Mouse (Mus musculus) cerebellum, adult 11 months (tissue): Measurements from ENCODE around the gene Nln.

Experiments
- DNase-seq: peaks from one replicate; pipeline ENCODE4 v3.0.0; 2022

Gene Nln

DNA sequence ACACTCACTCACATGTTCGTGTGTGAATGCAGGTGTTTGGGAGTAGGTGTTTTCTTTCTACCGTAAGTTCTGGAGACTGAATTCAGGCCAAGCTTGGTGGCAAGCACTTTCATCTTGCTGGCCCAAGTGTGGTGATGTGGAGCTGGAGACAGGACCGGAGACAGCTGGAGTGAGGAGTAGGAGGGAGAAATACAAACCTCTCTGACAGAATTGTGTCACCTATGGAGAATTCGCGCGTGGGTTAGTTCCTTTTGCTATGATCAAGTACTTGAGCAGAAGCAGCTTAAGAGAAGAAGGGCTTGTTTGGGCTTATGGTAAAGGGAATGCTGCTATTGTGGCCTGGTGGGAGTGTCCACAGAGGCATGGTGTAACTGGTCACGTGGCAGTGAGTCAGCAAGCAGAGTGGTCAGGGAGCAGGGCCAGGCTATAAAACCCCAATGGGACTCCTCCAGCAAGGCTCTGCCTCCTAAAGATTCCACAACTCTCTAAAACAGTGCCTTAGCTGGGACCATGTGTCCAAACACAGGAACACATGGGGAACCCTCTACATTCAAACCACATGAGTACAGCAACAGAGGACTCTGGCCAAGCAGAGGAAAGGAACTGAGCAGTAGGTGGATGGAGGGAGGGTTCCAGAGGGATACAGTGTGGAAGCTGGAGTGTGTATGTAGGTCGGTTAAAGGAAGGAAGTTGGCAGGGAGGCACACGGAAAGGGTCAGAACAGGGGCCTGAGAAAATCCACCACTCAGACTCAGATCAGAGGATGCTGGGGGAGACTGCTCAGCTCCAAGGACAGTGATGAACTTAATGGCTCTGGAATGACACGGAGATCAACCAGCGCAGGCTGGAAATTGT, 14.7 kb downstream of the Nln start:
- DNase-seq, result no peak

DNA sequence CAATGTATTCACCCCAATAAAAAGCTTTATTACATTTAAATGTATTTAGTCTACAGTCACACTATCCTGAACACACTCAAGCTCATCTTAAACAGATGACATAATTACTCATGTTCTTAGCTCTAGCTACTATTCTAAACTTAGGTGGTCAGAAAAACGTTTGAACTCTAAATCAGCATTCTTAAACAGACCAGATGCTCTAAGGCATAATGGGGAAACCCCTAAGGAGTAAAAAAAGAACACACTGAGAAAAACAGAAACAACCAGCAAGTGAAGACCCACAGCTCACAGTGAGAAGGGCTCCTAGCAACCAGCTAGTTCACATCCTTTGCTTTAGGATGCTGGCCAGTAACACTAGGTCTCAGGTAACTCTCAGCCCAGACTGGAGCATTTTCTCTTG, 17.7 kb downstream of the Nln start:
- DNase-seq, result no peak

DNA sequence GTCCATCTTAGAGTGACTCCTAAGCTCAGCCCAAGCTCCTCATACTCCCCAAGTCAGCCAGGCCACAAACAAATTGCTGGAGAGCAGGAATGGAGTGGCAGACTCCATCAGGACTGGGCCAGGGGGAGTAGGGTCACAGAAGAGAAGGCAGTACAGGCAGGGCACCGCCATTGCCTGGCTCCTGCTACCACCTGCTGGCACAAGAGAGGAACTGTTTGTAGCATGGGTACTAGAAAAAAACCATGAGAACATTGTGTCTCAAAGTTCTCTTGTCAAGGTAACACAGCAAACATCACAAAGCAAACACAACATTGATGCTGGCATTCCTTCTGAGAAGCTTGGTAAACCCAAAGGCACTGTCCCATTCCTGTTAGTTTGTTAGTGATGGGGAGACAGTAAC, 20.0 kb downstream of the Nln start:
- peak; percentile 19 for DNase-seq

DNA sequence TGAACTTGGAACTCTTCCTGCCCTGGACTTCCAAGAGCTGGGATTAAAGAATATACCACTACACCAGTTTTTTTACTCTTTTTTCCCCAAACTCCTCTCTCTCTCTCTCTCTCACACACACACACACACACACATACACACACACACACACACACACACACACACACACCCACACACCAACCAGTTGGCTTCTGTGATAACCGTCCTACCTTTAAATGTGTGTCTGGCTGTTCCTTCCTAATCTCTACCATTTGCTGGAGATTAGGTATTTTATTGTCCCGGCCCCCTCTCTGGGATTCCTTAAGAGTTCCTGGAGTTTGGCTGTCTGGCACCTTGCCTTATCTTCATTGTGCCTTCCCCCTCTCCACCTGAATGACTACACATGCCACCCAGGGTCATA, 24.8 kb downstream of the Nln start:
- DNase-seq, result no peak

DNA sequence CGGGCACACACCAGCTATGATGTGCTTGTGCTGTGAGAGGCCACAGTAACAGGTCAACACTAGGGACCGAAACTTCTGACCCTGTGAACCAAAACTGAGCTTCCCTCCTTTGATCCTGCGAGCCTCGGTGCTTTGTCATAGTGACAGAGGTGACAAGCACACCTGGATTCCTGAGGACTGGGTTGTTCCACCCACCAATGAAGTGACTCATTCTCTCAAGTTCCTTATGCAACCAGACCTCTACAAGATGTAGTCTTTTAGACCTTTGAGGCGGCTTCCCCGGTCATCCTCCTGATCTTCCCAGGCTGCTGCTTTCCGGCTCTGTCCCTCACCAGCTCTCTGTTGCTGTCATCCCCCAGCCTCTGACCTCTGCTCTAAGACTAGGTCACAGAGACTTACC, 26.9 kb downstream of the Nln start:
- no peak for DNase-seq

DNA sequence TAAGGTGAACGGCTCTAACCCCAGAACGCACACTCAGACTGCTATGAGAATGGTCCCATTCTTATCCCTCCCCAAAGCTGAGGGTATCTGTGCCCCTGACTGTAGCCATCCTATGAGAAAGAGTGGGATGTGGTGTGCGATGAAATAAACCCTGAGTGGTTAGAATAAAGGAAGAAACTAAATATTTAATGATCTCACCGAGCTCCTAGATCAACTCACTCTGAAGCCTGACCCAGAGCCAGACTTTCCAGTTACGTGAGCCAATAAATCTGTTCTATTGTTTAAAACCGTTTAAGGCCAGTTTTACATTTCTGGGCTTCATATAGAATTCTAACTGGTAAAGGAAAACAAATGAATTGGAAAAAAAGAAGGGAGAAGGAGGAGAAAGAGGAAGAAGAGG, 32.4 kb downstream of the Nln start:
- no peak for DNase-seq

DNA sequence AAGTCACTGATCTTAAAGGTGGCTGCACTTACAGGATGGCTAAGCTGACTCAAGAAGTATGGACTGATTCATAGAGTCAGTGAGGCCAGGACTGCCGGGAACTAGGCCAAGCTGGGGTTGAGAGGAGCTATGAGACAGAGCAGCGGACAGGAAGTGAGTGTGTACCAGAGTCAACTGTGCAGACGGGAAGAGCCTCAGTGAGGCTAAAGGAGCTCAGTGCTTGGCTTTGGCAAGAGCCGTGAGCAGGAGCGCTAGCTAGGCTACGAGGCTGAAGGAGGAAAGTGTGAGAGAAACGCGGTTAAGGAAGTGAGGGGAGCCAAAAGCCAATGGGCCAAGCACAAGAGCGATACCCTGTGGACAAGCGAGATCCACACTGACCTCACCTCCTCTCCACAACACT, 34.7 kb downstream of the Nln start:
- no peak for DNase-seq

DNA sequence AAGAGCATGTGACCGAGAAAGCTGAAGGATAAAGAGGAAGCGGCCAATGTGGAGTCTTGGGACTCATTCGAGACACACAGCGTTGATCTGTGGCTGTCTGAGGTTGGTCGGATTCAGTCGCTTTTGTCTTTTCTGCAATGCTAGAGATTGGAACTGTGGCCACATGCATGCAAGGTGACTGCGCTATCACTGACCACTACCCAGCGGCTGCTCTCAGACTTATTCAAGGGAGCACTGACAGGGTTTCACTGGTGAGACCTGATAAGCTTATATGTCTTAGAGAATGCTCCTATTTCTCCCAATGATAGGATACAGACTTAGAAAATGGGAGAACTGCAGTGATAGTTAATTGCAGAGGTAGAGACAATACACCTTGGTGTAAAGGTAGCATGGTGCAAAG, 35.2 kb downstream of the Nln start:
- DNase-seq, result no peak

DNA sequence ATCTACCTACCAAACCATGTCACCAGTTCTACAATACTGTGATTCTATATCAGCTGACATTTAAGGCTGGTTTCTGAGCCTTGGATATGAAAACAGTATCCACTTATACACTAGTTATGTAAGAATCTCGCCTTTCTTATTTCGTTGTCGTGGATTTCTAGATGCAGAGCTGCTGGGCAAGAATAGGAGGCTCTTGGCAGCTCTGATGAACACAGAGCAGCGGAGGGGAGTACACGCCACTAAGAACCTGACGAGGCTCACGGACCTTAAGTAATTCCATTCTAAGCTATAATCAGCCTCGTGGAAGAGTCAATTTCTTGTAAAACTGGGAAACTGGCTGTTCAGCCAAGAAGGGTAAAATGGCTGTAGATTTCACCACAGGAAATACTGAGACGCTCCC, 37.1 kb downstream of the Nln start:
- no peak for DNase-seq

DNA sequence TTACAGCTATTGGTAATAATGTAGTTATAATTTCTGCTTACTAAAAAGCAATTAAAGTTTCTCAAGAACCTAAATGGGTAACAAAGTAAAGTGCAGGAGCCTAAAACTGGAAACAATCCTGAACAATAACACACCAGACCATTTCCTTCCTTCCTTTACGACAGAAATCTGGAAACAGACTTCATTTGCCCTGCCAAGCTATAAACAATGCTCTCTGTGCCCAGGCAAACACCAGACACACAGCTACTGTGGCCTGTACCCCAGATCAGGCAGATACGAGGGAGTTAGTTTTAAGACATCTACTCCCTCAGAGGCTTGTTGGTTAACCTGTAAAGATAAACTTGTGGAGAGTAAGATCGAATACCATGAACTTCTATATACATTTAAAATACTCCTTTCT, 38.7 kb downstream of the Nln start:
- no peak for DNase-seq

DNA sequence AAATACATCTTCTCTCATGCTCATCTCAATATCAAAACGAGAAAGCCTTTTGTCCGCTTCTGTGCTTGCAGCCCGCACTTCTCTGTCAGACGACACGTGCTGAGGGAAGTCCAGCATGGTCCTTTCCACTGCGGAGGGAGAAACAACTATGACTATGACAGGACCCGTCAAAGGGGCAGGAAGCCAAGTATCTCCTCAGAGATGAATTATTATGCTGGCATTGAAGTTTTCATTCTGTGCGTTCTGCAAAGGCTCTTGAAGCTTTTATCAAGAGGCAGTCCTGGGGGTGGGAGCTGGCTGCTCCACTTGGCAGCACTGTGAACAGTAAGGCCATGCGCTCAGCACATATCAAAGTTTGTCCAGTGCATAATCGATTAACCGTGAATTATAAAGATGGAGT, 40.2 kb downstream of the Nln start:
- no peak for DNase-seq

DNA sequence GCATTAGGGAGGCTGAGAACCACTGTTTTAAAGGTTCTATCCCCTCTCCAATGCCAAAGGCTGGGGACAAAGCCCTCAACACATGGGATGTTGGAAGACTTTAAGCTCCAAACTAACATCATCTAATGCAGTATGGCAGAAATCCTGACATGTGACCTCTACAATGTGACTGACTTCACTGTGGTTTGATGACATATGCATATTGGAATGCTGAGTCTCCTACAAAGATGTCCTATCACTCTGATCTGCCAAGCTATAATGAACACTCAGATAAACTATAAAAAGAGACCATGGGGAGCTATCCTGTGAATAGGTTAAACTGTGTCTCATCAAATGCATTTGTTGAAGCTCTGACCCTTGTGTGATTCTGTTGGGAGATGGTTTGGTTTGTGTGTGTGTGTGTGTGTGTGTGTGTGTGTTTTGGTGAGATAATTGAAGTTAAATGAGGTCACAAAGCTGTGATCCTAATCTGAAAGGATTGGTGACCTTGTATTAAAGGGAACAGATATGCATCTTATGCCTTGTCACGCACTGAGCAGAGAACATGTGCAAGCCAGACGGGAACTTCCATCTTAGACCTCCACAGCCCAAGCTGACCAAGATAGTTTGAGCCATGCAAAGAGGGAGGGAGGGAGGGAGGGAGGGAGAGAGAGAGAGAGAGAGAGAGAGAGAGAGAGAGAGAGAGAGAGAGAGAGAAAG, 43.6 kb downstream of the Nln start:
- DNase-seq, result no peak

DNA sequence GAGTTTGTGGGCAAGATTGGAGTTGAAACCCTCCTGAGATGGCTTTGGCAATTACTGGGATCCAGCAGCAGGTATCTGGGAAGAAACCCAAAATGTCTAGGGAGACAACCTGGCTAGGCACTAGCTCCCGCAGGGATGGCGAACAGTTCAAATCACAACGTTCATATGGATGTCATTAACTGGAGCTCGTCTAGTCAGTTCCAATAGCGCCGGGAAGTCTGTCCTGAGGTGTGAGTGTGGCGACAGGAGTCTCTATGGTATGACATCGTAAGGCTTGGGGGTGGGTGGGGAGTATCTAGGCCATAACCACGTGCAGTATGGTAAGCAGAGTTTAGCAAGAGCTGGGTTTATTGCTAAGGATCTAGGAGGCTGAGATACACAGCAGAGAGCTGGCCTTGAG, 46.4 kb downstream of the Nln start:
- DNase-seq, result peak; percentile 55

DNA sequence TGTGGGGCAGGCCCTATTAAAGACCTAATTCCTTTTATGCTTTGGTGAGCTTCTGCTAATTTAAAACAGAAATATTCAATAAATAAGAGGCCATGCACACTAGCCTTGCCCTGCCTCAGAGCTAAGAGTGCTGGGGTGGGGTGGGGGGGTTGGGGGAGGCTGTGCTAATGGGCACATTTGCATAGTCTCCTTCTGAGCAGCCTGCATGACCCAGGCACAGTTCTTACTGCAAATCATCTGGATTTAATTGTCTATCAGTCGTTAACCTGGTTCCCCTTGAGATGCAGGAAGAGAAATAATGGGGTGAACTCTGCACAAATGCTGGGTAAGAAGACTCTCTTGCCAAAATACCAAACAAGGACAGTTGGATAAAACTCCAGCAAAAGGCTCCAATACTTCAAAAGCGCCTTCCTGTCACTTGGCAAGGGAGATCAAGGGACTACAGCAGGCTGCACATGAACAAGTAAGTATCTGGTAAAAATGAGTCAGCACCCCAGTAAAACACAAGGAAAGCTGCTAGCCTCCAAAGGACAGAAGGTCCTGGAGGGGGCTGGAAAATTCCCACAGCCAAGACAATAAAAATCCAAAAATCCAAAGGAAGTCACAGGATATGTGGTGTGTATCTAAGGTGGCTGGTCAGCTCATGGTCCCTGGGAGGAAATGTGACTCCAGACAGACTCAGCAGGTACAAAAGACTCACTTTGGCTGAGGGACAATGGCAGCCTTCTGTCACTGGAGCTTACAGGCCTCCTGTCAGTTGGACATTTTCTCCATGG, 47.3 kb downstream of the Nln start:
- peak; percentile 55 for DNase-seq

DNA sequence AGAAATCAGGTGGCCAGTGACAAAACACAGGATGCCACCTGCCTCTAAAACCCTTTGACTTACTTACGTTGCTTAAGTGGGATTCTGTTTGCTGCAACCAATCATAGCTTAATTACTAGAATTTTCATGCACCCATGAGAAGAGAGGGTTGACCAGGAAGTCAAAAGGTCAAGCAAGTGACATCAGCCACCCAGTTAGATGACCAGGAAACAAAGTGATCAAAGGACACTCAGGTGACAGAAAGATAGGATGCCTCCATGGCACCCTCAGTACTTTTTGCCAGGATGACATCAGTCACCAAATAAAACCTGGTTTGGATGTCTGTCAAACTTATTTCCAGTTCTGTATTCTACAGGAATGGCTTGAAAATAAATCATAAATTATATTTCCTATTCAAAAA, 49.2 kb downstream of the Nln start:
- no peak for DNase-seq

DNA sequence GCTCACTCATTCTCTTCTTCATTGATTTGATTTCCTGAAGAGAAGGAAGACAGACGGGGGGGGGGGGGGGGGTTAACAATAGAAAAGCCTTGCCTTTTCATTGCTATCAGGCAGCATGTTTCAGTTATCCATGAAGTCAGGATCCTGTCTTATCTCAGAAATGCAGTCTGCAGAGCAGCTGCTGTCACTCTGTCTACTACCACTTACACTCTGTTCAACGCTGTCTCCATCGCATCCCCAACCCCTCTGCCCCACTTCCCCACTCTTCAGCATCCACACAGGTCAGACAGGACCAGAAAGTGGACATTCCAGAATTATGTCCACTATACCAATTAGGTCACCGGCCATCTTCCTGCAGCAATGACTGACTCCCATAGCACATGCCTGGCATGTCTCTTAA, 49.9 kb downstream of the Nln start:
- no peak for DNase-seq

DNA sequence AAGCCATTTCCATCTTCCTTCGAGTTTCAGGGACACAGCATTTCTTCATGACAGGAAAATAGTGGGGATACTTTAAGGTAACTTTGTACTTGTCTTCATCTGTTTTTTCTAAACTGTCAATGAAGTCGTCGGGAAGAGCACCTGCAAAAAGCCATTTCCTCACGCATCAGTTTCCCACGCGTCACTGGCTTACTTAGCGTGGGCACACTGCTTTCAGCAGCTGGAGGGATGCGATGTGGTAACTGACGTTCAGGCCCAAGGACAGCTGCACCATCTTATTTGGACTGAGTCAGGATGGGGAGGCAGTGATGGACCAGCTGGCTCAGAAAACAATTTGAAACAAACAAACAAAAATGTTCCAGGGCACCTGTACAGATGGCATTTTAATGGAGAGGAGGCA, 50.7 kb downstream of the Nln start:
- no peak for DNase-seq

DNA sequence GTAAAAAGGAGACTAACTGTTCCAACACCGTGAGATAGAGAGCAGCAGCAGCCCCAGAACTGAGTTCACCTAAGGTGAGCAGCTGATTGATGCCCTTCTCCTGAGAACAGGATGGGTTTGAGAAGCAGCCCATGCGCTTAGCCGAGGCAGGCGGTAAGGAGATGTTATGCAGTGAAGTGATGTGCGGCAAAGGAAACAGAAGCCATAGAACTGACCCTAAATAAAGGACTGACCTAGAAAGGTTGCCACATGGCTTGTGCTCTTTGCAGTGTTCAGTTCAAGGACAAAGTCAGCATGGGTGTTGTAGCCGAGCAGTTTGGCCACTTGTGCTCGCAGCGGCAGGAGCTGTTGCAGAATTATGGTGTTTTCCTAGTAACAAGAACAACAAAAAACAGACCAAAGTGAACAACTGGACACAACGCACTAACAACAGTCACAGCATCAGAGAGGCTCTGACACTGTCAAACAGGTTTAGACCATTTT, 57.1 kb downstream of the Nln start:
- no peak for DNase-seq

DNA sequence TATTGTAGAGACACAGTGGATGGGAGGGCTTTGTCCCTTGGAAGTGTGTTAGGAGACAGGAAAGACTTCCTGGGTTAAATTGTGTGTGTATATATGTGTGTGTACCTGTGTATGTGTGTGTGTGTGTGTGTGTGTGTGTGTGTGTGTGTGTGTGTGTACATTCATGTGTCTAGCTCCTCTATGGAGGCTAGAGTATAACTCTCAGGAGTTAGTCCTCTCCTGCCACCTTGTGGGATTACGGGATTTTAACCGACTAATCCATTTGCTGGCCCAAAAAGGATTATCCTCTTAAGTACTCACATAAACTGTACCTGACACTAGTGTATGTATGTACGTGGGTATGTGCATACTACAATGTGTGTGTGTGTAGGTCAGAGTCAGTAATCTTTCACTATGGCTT, 60.6 kb downstream of the Nln start:
- no peak for DNase-seq

DNA sequence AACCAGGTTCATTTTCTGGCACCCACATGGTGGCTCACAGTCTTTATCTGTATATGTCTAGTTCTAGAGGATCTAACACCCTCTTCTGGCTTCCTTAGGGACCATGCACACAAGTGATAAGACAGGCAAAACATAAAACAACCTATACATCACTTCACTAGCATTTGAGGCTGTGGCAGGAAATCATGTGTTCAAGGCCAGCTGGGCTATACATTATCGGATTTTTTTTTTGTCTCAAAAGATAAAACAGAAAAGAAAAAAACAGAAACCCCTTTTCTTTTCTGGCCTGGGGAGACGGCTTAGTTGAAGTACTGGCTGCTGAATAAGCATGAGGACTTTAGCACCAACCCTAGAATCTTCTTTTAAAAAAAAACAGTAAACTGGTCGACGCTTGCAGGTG, 64.3 kb downstream of the Nln start:
- no peak for DNase-seq

DNA sequence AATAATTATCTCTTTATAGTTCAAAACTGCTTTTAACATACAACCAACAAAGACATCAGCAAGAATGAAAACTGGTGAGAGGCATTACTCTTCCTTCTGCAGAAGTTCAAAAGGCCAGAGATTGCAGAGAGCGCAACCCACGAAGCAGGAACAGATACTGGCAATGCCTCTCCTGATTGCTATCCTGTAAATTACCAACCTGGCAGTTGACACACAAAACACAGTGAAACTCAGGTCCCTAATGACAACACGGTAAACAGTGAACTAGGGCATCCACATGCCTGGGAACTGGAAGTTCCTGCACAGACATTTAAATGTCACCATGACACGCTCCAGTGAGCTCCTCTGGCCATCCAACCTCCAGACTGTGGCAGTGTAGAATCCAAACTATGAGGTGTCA, 65.1 kb downstream of the Nln start:
- no peak for DNase-seq

DNA sequence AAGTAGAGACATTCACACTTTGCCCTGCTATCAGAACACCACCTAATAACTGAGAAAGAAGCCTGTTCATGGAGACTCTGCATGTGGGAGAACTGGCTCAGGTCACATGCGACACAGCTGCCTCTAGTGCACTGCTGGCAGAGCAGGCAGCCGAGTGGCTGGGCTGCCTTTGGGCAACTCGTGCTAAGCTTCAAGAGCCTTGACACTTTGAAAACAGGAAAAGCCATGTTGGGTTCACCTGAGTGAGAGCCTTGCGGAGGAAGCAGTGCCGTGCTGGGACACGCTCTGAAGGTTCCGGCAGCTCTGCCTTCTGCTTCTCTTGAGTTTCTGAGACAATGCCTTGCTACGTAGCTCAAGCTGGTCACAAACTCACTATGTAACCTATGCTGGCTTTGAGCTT, 66.7 kb downstream of the Nln start:
- DNase-seq, result no peak

DNA sequence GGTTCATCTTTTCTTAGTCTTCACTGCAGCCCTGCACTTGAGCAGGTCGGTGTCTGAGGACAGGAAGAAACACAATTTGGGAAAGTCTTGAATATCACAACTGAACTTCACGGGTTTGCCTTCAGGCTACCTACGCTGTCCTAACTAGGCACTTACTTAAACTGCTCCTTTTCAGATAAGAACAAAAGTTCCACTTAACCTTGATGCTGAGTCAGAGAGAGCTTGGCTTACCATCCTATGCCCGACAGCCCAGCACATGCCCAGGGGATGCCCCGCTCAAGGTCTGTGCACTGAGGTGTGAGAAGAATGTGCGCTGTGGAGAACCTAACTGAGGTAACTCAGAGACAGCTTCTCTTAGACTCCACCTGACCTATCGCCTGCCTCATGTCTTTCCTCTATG, 67.9 kb downstream of the Nln start:
- DNase-seq, result no peak

DNA sequence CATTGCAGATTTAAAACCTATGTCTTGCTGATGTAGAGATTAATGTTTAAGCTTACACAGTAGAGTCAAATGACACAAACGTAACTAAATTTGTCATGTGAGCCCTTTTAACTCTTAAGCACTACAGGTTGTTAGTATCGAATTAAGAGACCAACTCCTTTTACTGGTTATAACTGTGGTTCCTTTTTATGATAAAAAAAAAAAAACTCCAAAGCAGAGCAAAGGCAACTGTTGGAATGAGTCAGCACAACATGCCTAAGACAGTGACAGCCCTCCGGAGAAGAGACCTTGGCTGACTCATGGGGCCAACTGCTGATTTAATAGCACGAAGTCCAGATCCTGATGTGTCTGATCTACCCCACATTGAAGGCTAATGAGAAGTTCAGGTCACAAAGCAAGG, 68.5 kb downstream of the Nln start:
- DNase-seq, result no peak
